Mouse (Mus musculus): ENCODE measurements around the gene Flrt1. TPM values are rescaled to one million over a fixed set of nuclear protein-coding genes. Genes with fewer than 3 reads are reported as not detected.
A peak's percentile ranks its signal among the peaks of the same experiment; 100 is the strongest.

Gene Flrt1
- polyA plus RNA-seq, 1 experiment from 2014 or later: 7.7 TPM

- H3K27ac ChIP-seq (ENCODE audit: low read depth, low read length): no peak overlapping the region
- no peaks in the 10 kb centered on the region for H3K27me3 ChIP-seq (ENCODE audit: control insufficient read depth, insufficient read depth, low read length)
- peak overlapping the region; percentile 41 for H3K9ac ChIP-seq (ENCODE audit: low read length)
- H3K9me3 ChIP-seq (ENCODE audit: control insufficient read depth, low read length): no peaks in the 10 kb centered on the region
- peaks cover 19% of the 10 kb centered on the region for H3K4me1 ChIP-seq (replicated peaks; ENCODE audit: control insufficient read depth, insufficient read depth, low read length)
- H3K36me3 ChIP-seq (ENCODE audit: control insufficient read depth, insufficient read depth, low read length): no peaks in the 10 kb centered on the region
- ATAC-seq (replicated peaks; ENCODE audit: low FRiP score) (peak; percentile 75), DNase-seq (ENCODE audit: low spot score) (peak; percentile 73)
- no peak overlapping the region for H3K4me3 ChIP-seq (ENCODE audit: low read depth, low read length)
- WGBS: 16% methylated on average over 19 of the region's 19 CpGs
- H3K4me2 ChIP-seq (ENCODE audit: low read depth, low read length, severe bottlenecking): peak overlapping the region; percentile 34
Observed at GRCm38 (mm10) chr19:7103993-7104401, 1.5 kb downstream of the Flrt1 start.

- Histone ChIP-seq H3K9me3 (ENCODE audit: control insufficient read depth, low read length) (no peaks in the 10 kb centered on the region), H3K36me3 (ENCODE audit: control insufficient read depth, insufficient read depth, low read length) (no peaks in the 10 kb centered on the region), H3K9ac (ENCODE audit: low read length) (peak overlapping the region; percentile 41), H3K27me3 (ENCODE audit: control insufficient read depth, insufficient read depth, low read length) (no peaks in the 10 kb centered on the region), H3K4me1 (replicated peaks; ENCODE audit: control insufficient read depth, insufficient read depth, low read length) (peaks cover 19% of the 10 kb centered on the region), H3K4me3 (ENCODE audit: low read depth, low read length) (no peak overlapping the region), H3K4me2 (ENCODE audit: low read depth, low read length, severe bottlenecking) (peak overlapping the region; percentile 34; the same call in 1 of the 2 replicates), H3K27ac (ENCODE audit: low read depth, low read length) (no peak overlapping the region)
- ATAC-seq (replicated peaks; ENCODE audit: low FRiP score): no peak
- 67% methylated on average over 4 of the region's 4 CpGs for WGBS
- DNase-seq (ENCODE audit: low spot score): no peak
Observed at GRCm38 (mm10) chr19:7103349-7103992, 2.1 kb downstream of the Flrt1 start.

GRCm38 (mm10) chr19:7102039-7102438 is 3.5 kb downstream of the Flrt1 start:
- Histone ChIP-seq H3K27me3 (ENCODE audit: control insufficient read depth, insufficient read depth, low read length) (no peaks in the 10 kb centered on the region), H3K27ac (ENCODE audit: low read depth, low read length) (no peak overlapping the region), H3K36me3 (ENCODE audit: control insufficient read depth, insufficient read depth, low read length) (no peaks in the 10 kb centered on the region), H3K4me3 (ENCODE audit: low read depth, low read length) (no peak overlapping the region), H3K9me3 (ENCODE audit: control insufficient read depth, low read length) (no peaks in the 10 kb centered on the region), H3K4me2 (ENCODE audit: low read depth, low read length, severe bottlenecking) (no peak overlapping the region), H3K9ac (ENCODE audit: low read length) (no peak overlapping the region), H3K4me1 (replicated peaks; ENCODE audit: control insufficient read depth, insufficient read depth, low read length) (peaks cover 19% of the 10 kb centered on the region)
- ATAC-seq (replicated peaks; ENCODE audit: low FRiP score): no peak
- whole genome bisulfite sequencing: 79% methylated on average over 10 of the region's 10 CpGs
- DNase-seq (ENCODE audit: low spot score): no peak

- DNase-seq (ENCODE audit: low spot score): no peak
- Histone ChIP-seq H3K9me3 (ENCODE audit: control insufficient read depth, low read length) (no peaks in the 10 kb centered on the region), H3K27me3 (ENCODE audit: control insufficient read depth, insufficient read depth, low read length) (no peaks in the 10 kb centered on the region; the same call in 1 of the 2 replicates), H3K4me1 (replicated peaks; ENCODE audit: control insufficient read depth, insufficient read depth, low read length) (peaks cover 9% of the 10 kb centered on the region), H3K27ac (ENCODE audit: low read depth, low read length) (no peak overlapping the region), H3K36me3 (ENCODE audit: control insufficient read depth, insufficient read depth, low read length) (no peaks in the 10 kb centered on the region), H3K4me2 (ENCODE audit: low read depth, low read length, severe bottlenecking) (no peak overlapping the region), H3K4me3 (ENCODE audit: low read depth, low read length) (no peak overlapping the region), H3K9ac (ENCODE audit: low read length) (no peak overlapping the region)
- 80% methylated on average over 3 of the region's 3 CpGs for WGBS
- no peak for ATAC-seq (replicated peaks; ENCODE audit: low FRiP score)
Observed at GRCm38 (mm10) chr19:7099620-7100155, 5.8 kb downstream of the Flrt1 start.

- 89% methylated on average over 5 of the region's 5 CpGs for WGBS
- H3K4me1 ChIP-seq (replicated peaks; ENCODE audit: control insufficient read depth, insufficient read depth, low read length): peaks cover 28% of the 10 kb centered on the region
- ATAC-seq (replicated peaks; ENCODE audit: low FRiP score) (no peak), DNase-seq (ENCODE audit: low spot score) (no peak)
- H3K9me3 ChIP-seq (ENCODE audit: control insufficient read depth, low read length): no peaks in the 10 kb centered on the region
- no peaks in the 10 kb centered on the region; the same call in 1 of the 2 replicates for H3K27me3 ChIP-seq (ENCODE audit: control insufficient read depth, insufficient read depth, low read length)
- H3K9ac ChIP-seq (ENCODE audit: low read length): no peak overlapping the region
- H3K4me3 ChIP-seq (ENCODE audit: low read depth, low read length): no peak overlapping the region
- H3K36me3 ChIP-seq (ENCODE audit: control insufficient read depth, insufficient read depth, low read length): no peaks in the 10 kb centered on the region
- H3K4me2 ChIP-seq (ENCODE audit: low read depth, low read length, severe bottlenecking): no peak overlapping the region
- H3K27ac ChIP-seq (ENCODE audit: low read depth, low read length): no peak overlapping the region
Observed at GRCm38 (mm10) chr19:7092756-7093155, 12.8 kb downstream of the Flrt1 start.

GRCm38 (mm10) chr19:7091448-7092050 is 14.0 kb downstream of the Flrt1 start:
- Histone ChIP-seq H3K4me2 (ENCODE audit: low read depth, low read length, severe bottlenecking) (no peak overlapping the region), H3K36me3 (ENCODE audit: control insufficient read depth, insufficient read depth, low read length) (no peaks in the 10 kb centered on the region), H3K4me1 (replicated peaks; ENCODE audit: control insufficient read depth, insufficient read depth, low read length) (peaks cover 28% of the 10 kb centered on the region), H3K27me3 (ENCODE audit: control insufficient read depth, insufficient read depth, low read length) (no peaks in the 10 kb centered on the region), H3K4me3 (ENCODE audit: low read depth, low read length) (no peak overlapping the region), H3K9me3 (ENCODE audit: control insufficient read depth, low read length) (no peaks in the 10 kb centered on the region), H3K9ac (ENCODE audit: low read length) (no peak overlapping the region), H3K27ac (ENCODE audit: low read depth, low read length) (no peak overlapping the region; the same call in 1 of the 2 replicates)
- no peak for DNase-seq (ENCODE audit: low spot score)
- 46% methylated on average over 10 of the region's 10 CpGs for WGBS
- ATAC-seq (replicated peaks; ENCODE audit: low FRiP score): 0 out of 2 replicates have a peak, but pooled peaks have one; percentile 27

GRCm38 (mm10) chr19:7090369-7091064 is 15.0 kb downstream of the Flrt1 start:
- Histone ChIP-seq H3K9me3 (ENCODE audit: control insufficient read depth, low read length) (no peaks in the 10 kb centered on the region), H3K27ac (ENCODE audit: low read depth, low read length) (peak overlapping the region; percentile 61), H3K36me3 (ENCODE audit: control insufficient read depth, insufficient read depth, low read length) (no peaks in the 10 kb centered on the region), H3K9ac (ENCODE audit: low read length) (peak overlapping the region; percentile 23; the same call in 1 of the 2 replicates), H3K4me2 (ENCODE audit: low read depth, low read length, severe bottlenecking) (no peak overlapping the region), H3K27me3 (ENCODE audit: control insufficient read depth, insufficient read depth, low read length) (no peaks in the 10 kb centered on the region), H3K4me3 (ENCODE audit: low read depth, low read length) (no peak overlapping the region), H3K4me1 (replicated peaks; ENCODE audit: control insufficient read depth, insufficient read depth, low read length) (peaks cover 28% of the 10 kb centered on the region)
- WGBS: 25% methylated on average over 10 of the region's 10 CpGs
- DNase-seq (ENCODE audit: low spot score): no peak
- ATAC-seq (replicated peaks; ENCODE audit: low FRiP score): peak; percentile 22

GRCm38 (mm10) chr19:7089842-7090251 is 15.7 kb downstream of the Flrt1 start:
- H3K4me2 ChIP-seq (ENCODE audit: low read depth, low read length, severe bottlenecking): no peak overlapping the region
- ATAC-seq (replicated peaks; ENCODE audit: low FRiP score): no peak
- DNase-seq (ENCODE audit: low spot score): no peak
- H3K36me3 ChIP-seq (ENCODE audit: control insufficient read depth, insufficient read depth, low read length): no peaks in the 10 kb centered on the region
- no peak overlapping the region for H3K9ac ChIP-seq (ENCODE audit: low read length)
- H3K27ac ChIP-seq (ENCODE audit: low read depth, low read length): peak overlapping the region; percentile 26; the same call in 1 of the 2 replicates
- H3K27me3 ChIP-seq (ENCODE audit: control insufficient read depth, insufficient read depth, low read length): no peaks in the 10 kb centered on the region
- no peak overlapping the region for H3K4me3 ChIP-seq (ENCODE audit: low read depth, low read length)
- peaks cover 28% of the 10 kb centered on the region for H3K4me1 ChIP-seq (replicated peaks; ENCODE audit: control insufficient read depth, insufficient read depth, low read length)
- H3K9me3 ChIP-seq (ENCODE audit: control insufficient read depth, low read length): no peaks in the 10 kb centered on the region
- 38% methylated on average over 7 of the region's 7 CpGs for WGBS

Measured in forebrain, embryonic 11.5 days (tissue).